Mouse (Mus musculus): Measurements from ENCODE around the gene Vps25. TPM values are rescaled to one million over a fixed set of nuclear protein-coding genes. Genes with fewer than 3 reads are reported as not detected.

The Vps25 gene
- total and polyA plus RNA-seq, 2 experiments, result 35.6 to 122 TPM

- no peak overlapping the region for H3K27ac ChIP-seq (replicated peaks; ENCODE audit: insufficient read depth, low read depth, low read length)
- H3K36me3 ChIP-seq (ENCODE audit: control insufficient read depth, insufficient read depth, low read length), result peaks cover 20% of the 10 kb centered on the region
- no peaks in the 10 kb centered on the region for H3K27me3 ChIP-seq (ENCODE audit: control insufficient read depth, insufficient read depth, low read length)
- H3K9ac ChIP-seq (ENCODE audit: low read depth, low read length), result peak overlapping the region; percentile 82; the same call in 1 of the 2 replicates
- H3K4me3 ChIP-seq (ENCODE audit: insufficient read depth, low read depth, low read length), result peak overlapping the region; percentile 19; the same call in 1 of the 2 replicates
- peak; percentile 25; the same call in 1 of the 2 replicates for TF ChIP-seq CTCF (IDR thresholded peaks at IDR 0.05; ENCODE audit: low read depth, low read length)
- TF ChIP-seq POLR2A (IDR thresholded peaks at IDR 0.05; ENCODE audit: extremely low read depth, insufficient read depth, low read length), result no peak
- no peak for DNase-seq (ENCODE audit: extremely low read depth, low read depth, low spot score)
- WGBS, result 57% methylated on average over 7 of the region's 7 CpGs
- peaks cover 6% of the 10 kb centered on the region for H3K4me1 ChIP-seq (ENCODE audit: control insufficient read depth, insufficient read depth, low read length)
- peaks cover 26% of the 10 kb centered on the region for H3K79me2 ChIP-seq (ENCODE audit: control insufficient read depth, insufficient read depth, low read length)
These were observed 47.4 kb downstream of the Vps25 start for GRCm38 (mm10) chr11:101300881-101301280.

- Histone ChIP-seq H3K79me2 (ENCODE audit: control insufficient read depth, insufficient read depth, low read length) (peaks cover 26% of the 10 kb centered on the region), H3K4me1 (ENCODE audit: control insufficient read depth, insufficient read depth, low read length) (peaks cover 6% of the 10 kb centered on the region), H3K27ac (replicated peaks; ENCODE audit: insufficient read depth, low read depth, low read length) (no peak overlapping the region; the same call in 1 of the 2 replicates), H3K4me3 (ENCODE audit: insufficient read depth, low read depth, low read length) (peak overlapping the region; percentile 83), H3K27me3 (ENCODE audit: control insufficient read depth, insufficient read depth, low read length) (no peaks in the 10 kb centered on the region), H3K9ac (ENCODE audit: low read depth, low read length) (peak overlapping the region; percentile 82), H3K36me3 (ENCODE audit: control insufficient read depth, insufficient read depth, low read length) (peaks cover 16% of the 10 kb centered on the region)
- TF ChIP-seq CTCF (IDR thresholded peaks at IDR 0.05; ENCODE audit: low read depth, low read length) (no peak), POLR2A (IDR thresholded peaks at IDR 0.05; ENCODE audit: extremely low read depth, insufficient read depth, low read length) (no peak)
- WGBS, result 10% methylated on average over 26 of the region's 26 CpGs
- no peak for DNase-seq (ENCODE audit: extremely low read depth, low read depth, low spot score)
These were observed 47.9 kb downstream of the Vps25 start for GRCm38 (mm10) chr11:101301299-101302003.

- Histone ChIP-seq H3K36me3 (ENCODE audit: control insufficient read depth, insufficient read depth, low read length) (peaks cover 14% of the 10 kb centered on the region; the same call in 1 of the 2 replicates), H3K79me2 (ENCODE audit: control insufficient read depth, insufficient read depth, low read length) (peaks cover 26% of the 10 kb centered on the region), H3K9ac (ENCODE audit: low read depth, low read length) (peak within 1 kb of the TSS; percentile 82), H3K4me1 (ENCODE audit: control insufficient read depth, insufficient read depth, low read length) (peaks cover 6% of the 10 kb centered on the region), H3K27me3 (ENCODE audit: control insufficient read depth, insufficient read depth, low read length) (no peaks in the 10 kb centered on the region), H3K27ac (replicated peaks; ENCODE audit: insufficient read depth, low read depth, low read length) (no peak within 1 kb of the TSS; the same call in 1 of the 2 replicates), H3K4me3 (ENCODE audit: insufficient read depth, low read depth, low read length) (peak within 1 kb of the TSS; percentile 83)
- TF ChIP-seq POLR2A (IDR thresholded peaks at IDR 0.05; ENCODE audit: extremely low read depth, insufficient read depth, low read length) (peak; percentile 67), CTCF (IDR thresholded peaks at IDR 0.05; ENCODE audit: low read depth, low read length) (peak; percentile 98)
- 6% methylated on average over 39 of the region's 39 CpGs for WGBS
- peak; percentile 77 for DNase-seq (ENCODE audit: extremely low read depth, low read depth, low spot score)
These were observed 48.7 kb downstream of the Vps25 start, which contains the start of gene Becn1 for GRCm38 (mm10) chr11:101302004-101302798. Gene Becn1 (minus strand): TSS chr11:101302286.

GRCm38 (mm10) chr11:101307744-101308143 is 54.2 kb downstream of the Vps25 start:
- H3K79me2 ChIP-seq (ENCODE audit: control insufficient read depth, insufficient read depth, low read length), result no peaks in the 10 kb centered on the region
- DNase-seq (ENCODE audit: extremely low read depth, low read depth, low spot score), result no peak
- no peaks in the 10 kb centered on the region for H3K4me1 ChIP-seq (ENCODE audit: control insufficient read depth, insufficient read depth, low read length)
- WGBS, result 19% methylated on average over 5 of the region's 5 CpGs
- TF ChIP-seq POLR2A (IDR thresholded peaks at IDR 0.05; ENCODE audit: extremely low read depth, insufficient read depth, low read length) (no peak), CTCF (IDR thresholded peaks at IDR 0.05; ENCODE audit: low read depth, low read length) (no peak)
- no peaks in the 10 kb centered on the region for H3K27me3 ChIP-seq (ENCODE audit: control insufficient read depth, insufficient read depth, low read length)
- H3K9ac ChIP-seq (ENCODE audit: low read depth, low read length), result no peak overlapping the region
- H3K27ac ChIP-seq (replicated peaks; ENCODE audit: insufficient read depth, low read depth, low read length), result no peak overlapping the region
- no peak overlapping the region for H3K4me3 ChIP-seq (ENCODE audit: insufficient read depth, low read depth, low read length)
- H3K36me3 ChIP-seq (ENCODE audit: control insufficient read depth, insufficient read depth, low read length), result no peaks in the 10 kb centered on the region

Other genes starting within 250 kb of the Vps25 start
- gene Atp6v0a1, start 244.3 kb upstream of the Vps25 start, total RNA-seq (2014; rRNA removed), result 21.5 and 26.8 TPM in 2 replicates
- gene Atp6v0a1, start 244.3 kb upstream of the Vps25 start, polyA plus RNA-seq (2012; rRNA removed), result 37.7 and 39.2 TPM in 2 replicates
- 22.1 and 23.6 TPM in 2 replicates for gene Naglu, start 183.7 kb upstream of the Vps25 start, total RNA-seq (2014; rRNA removed)
- 33.8 and 38.8 TPM in 2 replicates for gene Naglu, start 183.7 kb upstream of the Vps25 start, polyA plus RNA-seq (2012; rRNA removed)
- 0.27 and 0.37 TPM in 2 replicates for gene Hsd17b1, start 175.3 kb upstream of the Vps25 start, total RNA-seq (2014; rRNA removed)
- gene Hsd17b1, start 175.3 kb upstream of the Vps25 start, polyA plus RNA-seq (2012; rRNA removed), result 0.12 and 0.37 TPM in 2 replicates
- 84.0 and 89.9 TPM in 2 replicates for gene Coasy, start 171.1 kb upstream of the Vps25 start, total RNA-seq (2014; rRNA removed)
- gene Coasy, start 171.1 kb upstream of the Vps25 start, polyA plus RNA-seq (2012; rRNA removed), result 182 and 194 TPM in 2 replicates
- 33.5 and 34.4 TPM in 2 replicates for gene Mlx, start 166.4 kb upstream of the Vps25 start, total RNA-seq (2014; rRNA removed)
- 34.8 and 39.8 TPM in 2 replicates for gene Mlx, start 166.4 kb upstream of the Vps25 start, polyA plus RNA-seq (2012; rRNA removed)
- 0.55 and 0.67 TPM in 2 replicates for gene Psmc3ip, start 158.3 kb upstream of the Vps25 start, total RNA-seq (2014; rRNA removed)
- gene Psmc3ip, start 158.3 kb upstream of the Vps25 start, polyA plus RNA-seq (2012; rRNA removed), result 0.20 and 0.39 TPM in 2 replicates
- 46.2 and 46.3 TPM in 2 replicates for gene Retreg3, start 133.8 kb upstream of the Vps25 start, total RNA-seq (2014; rRNA removed)
- gene Retreg3, start 133.8 kb upstream of the Vps25 start, polyA plus RNA-seq (2012; rRNA removed), result 61.2 and 61.5 TPM in 2 replicates
- gene Tubg1, start 133.8 kb upstream of the Vps25 start, total RNA-seq (2014; rRNA removed), result 7.6 and 9.2 TPM in 2 replicates
- 11.9 and 17.6 TPM in 2 replicates for gene Tubg1, start 133.8 kb upstream of the Vps25 start, polyA plus RNA-seq (2012; rRNA removed)
- gene Tubg2, start 97.8 kb upstream of the Vps25 start, total RNA-seq (2014; rRNA removed), result not detected in 2 replicates
- gene Tubg2, start 97.8 kb upstream of the Vps25 start, polyA plus RNA-seq (2012; rRNA removed), result 0.10 and 0.17 TPM in 2 replicates
- 0.40 and 0.46 TPM in 2 replicates for gene Cntnap1, start 83.2 kb upstream of the Vps25 start, total RNA-seq (2014; rRNA removed)
- 0.87 and 0.88 TPM in 2 replicates for gene Cntnap1, start 83.2 kb upstream of the Vps25 start, polyA plus RNA-seq (2012; rRNA removed)
- gene Plekhh3, start 82.4 kb upstream of the Vps25 start, total RNA-seq (2014; rRNA removed), result 3.9 and 4.0 TPM in 2 replicates
- gene Plekhh3, start 82.4 kb upstream of the Vps25 start, polyA plus RNA-seq (2012; rRNA removed), result 10.5 and 11.5 TPM in 2 replicates
- 0.13 TPM in 1 of 2 replicates, not detected in the other for gene Ccr10, start 78.3 kb upstream of the Vps25 start, total RNA-seq (2014; rRNA removed)
- 0.05 and 0.13 TPM in 2 replicates for gene Ccr10, start 78.3 kb upstream of the Vps25 start, polyA plus RNA-seq (2012; rRNA removed)
- 10.5 and 10.8 TPM in 2 replicates for gene Ezh1, start 27.2 kb upstream of the Vps25 start, total RNA-seq (2014; rRNA removed)
- gene Ezh1, start 27.2 kb upstream of the Vps25 start, polyA plus RNA-seq (2012; rRNA removed), result 7.5 and 9.2 TPM in 2 replicates
- gene Ramp2, start 7.7 kb upstream of the Vps25 start, total RNA-seq (2014; rRNA removed), result 4.9 and 6.6 TPM in 2 replicates
- 16.4 and 22.5 TPM in 2 replicates for gene Ramp2, start 7.7 kb upstream of the Vps25 start, polyA plus RNA-seq (2012; rRNA removed)
- 0.37 and 0.40 TPM in 2 replicates for gene Wnk4, start 6.9 kb downstream of the Vps25 start, total RNA-seq (2014; rRNA removed)
- gene Wnk4, start 6.9 kb downstream of the Vps25 start, polyA plus RNA-seq (2012; rRNA removed), result 0.32 and 1.1 TPM in 2 replicates
- not detected in 2 replicates for gene Cntd1, start 25.3 kb downstream of the Vps25 start, total RNA-seq (2014; rRNA removed)
- not detected in 2 replicates for gene Cntd1, start 25.3 kb downstream of the Vps25 start, polyA plus RNA-seq (2012; rRNA removed)
- 74.7 and 96.8 TPM in 2 replicates for gene Coa3, start 25.4 kb downstream of the Vps25 start, total RNA-seq (2014; rRNA removed)
- 289 and 376 TPM in 2 replicates for gene Coa3, start 25.4 kb downstream of the Vps25 start, polyA plus RNA-seq (2012; rRNA removed)
- gene Becn1, start 48.6 kb downstream of the Vps25 start, total RNA-seq (2014; rRNA removed), result 43.8 and 57.8 TPM in 2 replicates
- 43.1 and 50.8 TPM in 2 replicates for gene Becn1, start 48.6 kb downstream of the Vps25 start, polyA plus RNA-seq (2012; rRNA removed)
- 15.8 and 16.8 TPM in 2 replicates for gene Psme3, start 62.5 kb downstream of the Vps25 start, total RNA-seq (2014; rRNA removed)
- 34.5 and 37.9 TPM in 2 replicates for gene Psme3, start 62.5 kb downstream of the Vps25 start, polyA plus RNA-seq (2012; rRNA removed)
- gene Aoc2, start 71.4 kb downstream of the Vps25 start, total RNA-seq (2014; rRNA removed), result 0.40 and 0.46 TPM in 2 replicates
- gene Aoc2, start 71.4 kb downstream of the Vps25 start, polyA plus RNA-seq (2012; rRNA removed), result 0.91 and 1.7 TPM in 2 replicates
- gene Aoc3, start 76.9 kb downstream of the Vps25 start, total RNA-seq (2014; rRNA removed), result 0.13 and 0.18 TPM in 2 replicates
- 0.05 and 0.16 TPM in 2 replicates for gene Aoc3, start 76.9 kb downstream of the Vps25 start, polyA plus RNA-seq (2012; rRNA removed)
- 121 and 144 TPM in 2 replicates for gene G6pc, start 113.9 kb downstream of the Vps25 start, total RNA-seq (2014; rRNA removed)
- gene G6pc, start 113.9 kb downstream of the Vps25 start, polyA plus RNA-seq (2012; rRNA removed), result 115 and 146 TPM in 2 replicates
- gene Aarsd1, start 163.9 kb downstream of the Vps25 start, total RNA-seq (2014; rRNA removed), result 21.3 and 22.2 TPM in 2 replicates
- 18.6 and 19.8 TPM in 2 replicates for gene Aarsd1, start 163.9 kb downstream of the Vps25 start, polyA plus RNA-seq (2012; rRNA removed)
- 0.20 and 0.65 TPM in 2 replicates for gene Gm27029, start 171.1 kb downstream of the Vps25 start, total RNA-seq (2014; rRNA removed)
- gene Gm27029, start 171.1 kb downstream of the Vps25 start, polyA plus RNA-seq (2012; rRNA removed), result 0.10 and 0.37 TPM in 2 replicates
- gene Rundc1, start 171.4 kb downstream of the Vps25 start, total RNA-seq (2014; rRNA removed), result 2.8 and 3.1 TPM in 2 replicates
- 8.6 and 8.9 TPM in 2 replicates for gene Rundc1, start 171.4 kb downstream of the Vps25 start, polyA plus RNA-seq (2012; rRNA removed)
- gene Ptges3l, start 171.6 kb downstream of the Vps25 start, total RNA-seq (2014; rRNA removed), result 0.27 and 0.46 TPM in 2 replicates
- gene Ptges3l, start 171.6 kb downstream of the Vps25 start, polyA plus RNA-seq (2012; rRNA removed), result 0.93 and 1.1 TPM in 2 replicates
- 236 and 259 TPM in 2 replicates for gene Rpl27, start 188.6 kb downstream of the Vps25 start, total RNA-seq (2014; rRNA removed)
- gene Rpl27, start 188.6 kb downstream of the Vps25 start, polyA plus RNA-seq (2012; rRNA removed), result 193 and 230 TPM in 2 replicates
- gene Ifi35, start 194.7 kb downstream of the Vps25 start, total RNA-seq (2014; rRNA removed), result 24.6 and 37.1 TPM in 2 replicates
- gene Ifi35, start 194.7 kb downstream of the Vps25 start, polyA plus RNA-seq (2012; rRNA removed), result 33.8 and 43.6 TPM in 2 replicates
- 5.5 and 8.0 TPM in 2 replicates for gene Rnd2, start 211.3 kb downstream of the Vps25 start, total RNA-seq (2014; rRNA removed)
- gene Rnd2, start 211.3 kb downstream of the Vps25 start, polyA plus RNA-seq (2012; rRNA removed), result 18.9 and 22.3 TPM in 2 replicates
- 11.0 and 11.2 TPM in 2 replicates for gene Vat1, start 212.5 kb downstream of the Vps25 start, total RNA-seq (2014; rRNA removed)
- 30.4 and 33.4 TPM in 2 replicates for gene Vat1, start 212.5 kb downstream of the Vps25 start, polyA plus RNA-seq (2012; rRNA removed)